ENCODE assay signal across 30 mouse cellular contexts in the genomic region with DNA sequence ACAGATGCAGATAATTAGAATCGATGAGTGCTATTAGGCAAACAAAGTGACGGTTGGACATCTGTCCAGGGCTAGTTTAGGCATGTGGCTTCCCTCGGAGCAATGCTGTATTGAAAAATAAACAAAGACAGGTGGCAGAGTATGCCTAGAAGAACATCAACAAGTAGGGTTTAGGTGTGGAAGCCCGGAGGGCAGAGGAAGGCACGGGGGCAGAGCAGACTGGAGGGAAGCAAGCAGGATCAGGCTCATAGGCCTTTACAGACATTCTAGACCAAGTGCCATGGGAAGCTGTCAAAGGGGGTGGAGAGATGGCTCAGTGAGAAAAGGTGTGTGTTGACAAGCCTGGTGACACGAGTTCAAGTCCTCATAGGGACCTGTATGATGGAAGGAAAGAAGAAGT. TPM values are rescaled to one million over a fixed set of nuclear protein-coding genes. Genes with fewer than 3 reads are reported as not detected.
"Had no signal": no experiment of that assay in that cellular context is flagged by ENCODE, and none has a peak within 500 bp of the region (broad histone marks: within the 10 kb centered on the region; RNA-seq: fewer than 3 reads in every experiment).

No protein-coding gene starts in this region.

- H3K4me1 ChIP-seq: heart, embryonic 12.5 days had no signal

- H3K9me3 ChIP-seq: heart, embryonic 10.5 days; heart, embryonic 12.5 days; hindbrain, embryonic 10.5 days; hindbrain, embryonic 12.5 days; intestine, embryonic 15.5 days; limb, embryonic 10.5 days; limb, embryonic 12.5 days; liver, embryonic 13.5 days; liver, embryonic 15.5 days had no signal

- ATAC-seq: hindbrain, embryonic 16.5 days; inflammation-experienced regulatory T-cells, adult 6 months; intestine, embryonic 15.5 days; intestine, postnatal 0 days had no signal

- H3K36me3 ChIP-seq: intestine, embryonic 15.5 days; liver, embryonic 15.5 days had no signal

- H3K4me2 ChIP-seq: heart, embryonic 12.5 days; hindbrain, embryonic 12.5 days; hindbrain, embryonic 14.5 days; intestine, embryonic 15.5 days; limb, embryonic 12.5 days; liver, embryonic 11.5 days; liver, embryonic 13.5 days; liver, embryonic 15.5 days had no signal

- H3K9ac ChIP-seq: heart, embryonic 12.5 days; hindbrain, embryonic 12.5 days; hindbrain, embryonic 14.5 days; intestine, embryonic 15.5 days; limb, embryonic 12.5 days; liver, embryonic 13.5 days; liver, embryonic 15.5 days had no signal

- H3K4me3 ChIP-seq: gastrocnemius, adult 2 months; heart, embryonic 10.5 days; heart, embryonic 12.5 days; hindbrain, embryonic 10.5 days; hindbrain, embryonic 12.5 days; intestine, embryonic 15.5 days; layer of hippocampus, adult 2 months; left cerebral cortex, adult 2 months; limb, embryonic 10.5 days; limb, embryonic 12.5 days; liver, embryonic 13.5 days; liver, embryonic 15.5 days had no signal

- DNase-seq: gastrocnemius, adult 2 months; gastrocnemius, postnatal 10 days; gastrocnemius, postnatal 25 days; heart, adult 18-20 months; heart, postnatal 10 days; heart, postnatal 4 days; kidney, adult 18-20 months; kidney, adult 8-10 months; kidney, postnatal 10 days; kidney, postnatal 25 days; kidney, postnatal 4 days; liver, embryonic 13.5 days had no signal

- H3K27me3 ChIP-seq: intestine, embryonic 15.5 days; liver, embryonic 13.5 days; liver, embryonic 15.5 days had no signal

- H3K27ac ChIP-seq: gastrocnemius, adult 2 months; heart, embryonic 10.5 days; hindbrain, embryonic 10.5 days; hindbrain, embryonic 12.5 days; hindbrain, embryonic 14.5 days; intestine, embryonic 15.5 days; layer of hippocampus, adult 2 months; left cerebral cortex, adult 2 months; limb, embryonic 10.5 days; limb, embryonic 12.5 days; liver, embryonic 13.5 days; liver, embryonic 15.5 days had no signal

RNA-seq across cellular contexts. Expression of gene Asgr1, which starts 4.5 kb away (rescaled TPM):
- polyA plus RNA-seq: heart, embryonic 14.5 days; heart, embryonic 16.5 days; inflammation-experienced regulatory T-cells, adult 6 months; intestine, postnatal 0 days had no signal

RNA-seq across cellular contexts. Expression of gene Asgr2, which starts 43.1 kb away (rescaled TPM):
- polyA plus RNA-seq: heart, embryonic 12.5 days; heart, embryonic 14.5 days; hindbrain, embryonic 10.5 days; hindbrain, embryonic 12.5 days; hindbrain, embryonic 14.5 days; hindbrain, embryonic 16.5 days; inflammation-experienced regulatory T-cells, adult 6 months; kidney, embryonic 14.5 days; limb, embryonic 10.5 days; limb, embryonic 12.5 days had no signal
